Mouse (Mus musculus): ENCODE measurements around the gene Lin28a. TPM values are rescaled to one million over a fixed set of nuclear protein-coding genes. Genes with fewer than 3 reads are reported as not detected.
A peak's percentile ranks its signal among the peaks of the same experiment; 100 is the strongest.

Gene Lin28a
- polyA plus RNA-seq, 1 experiment from 2014 or later: 2.9 TPM

- WGBS: 87% methylated on average over 6 of the region's 6 CpGs
- no peaks in the 10 kb centered on the region for H3K9me3 ChIP-seq (ENCODE audit: control insufficient read depth, low read length)
These were observed 40.3 kb upstream of the Lin28a start for GRCm38 (mm10) chr4:134058908-134059307.

GRCm38 (mm10) chr4:134058166-134058715, 39.6 kb upstream of the Lin28a start:
- no peaks in the 10 kb centered on the region for H3K27me3 ChIP-seq (ENCODE audit: control insufficient read depth, insufficient read depth, low read length)
- H3K4me3 ChIP-seq (ENCODE audit: low read depth, low read length): no peak overlapping the region
- H3K9ac ChIP-seq (ENCODE audit: low read depth, low read length): no peak overlapping the region
- ATAC-seq (ENCODE audit: low FRiP score): no peak
- no peak for DNase-seq (ENCODE audit: low spot score)
- H3K9me3 ChIP-seq (ENCODE audit: control insufficient read depth, low read length): no peaks in the 10 kb centered on the region
- H3K27ac ChIP-seq (ENCODE audit: low read depth, low read length): no peak overlapping the region
- no peaks in the 10 kb centered on the region for H3K36me3 ChIP-seq (ENCODE audit: control insufficient read depth, insufficient read depth, low read length)
- H3K4me2 ChIP-seq (replicated peaks; ENCODE audit: low read depth, low read length): no peak overlapping the region
- WGBS: 29% methylated on average over 14 of the region's 14 CpGs
- H3K4me1 ChIP-seq (replicated peaks; ENCODE audit: control insufficient read depth, insufficient read depth, low read length): no peaks in the 10 kb centered on the region

More at GRCm38 (mm10) chr4:134058908-134059307, 40.3 kb upstream of the Lin28a start:
- Histone ChIP-seq H3K9ac (ENCODE audit: low read depth, low read length) (no peak overlapping the region), H3K4me1 (replicated peaks; ENCODE audit: control insufficient read depth, insufficient read depth, low read length) (no peaks in the 10 kb centered on the region), H3K27ac (ENCODE audit: low read depth, low read length) (no peak overlapping the region), H3K36me3 (ENCODE audit: control insufficient read depth, insufficient read depth, low read length) (no peaks in the 10 kb centered on the region), H3K4me3 (ENCODE audit: low read depth, low read length) (no peak overlapping the region), H3K27me3 (ENCODE audit: control insufficient read depth, insufficient read depth, low read length) (no peaks in the 10 kb centered on the region), H3K4me2 (replicated peaks; ENCODE audit: low read depth, low read length) (no peak overlapping the region)
- DNase-seq (ENCODE audit: low spot score) (no peak), ATAC-seq (ENCODE audit: low FRiP score) (no peak)

GRCm38 (mm10) chr4:134053538-134053937, 34.9 kb upstream of the Lin28a start, which contains the start of gene Zfp683:
Gene Zfp683 (plus strand): TSS chr4:134053838.
- 79% methylated on average over 3 of the region's 3 CpGs for WGBS
- H3K9me3 ChIP-seq (ENCODE audit: control insufficient read depth, low read length): no peaks in the 10 kb centered on the region
- no peaks in the 10 kb centered on the region for H3K36me3 ChIP-seq (ENCODE audit: control insufficient read depth, insufficient read depth, low read length)
- no peak within 1 kb of the TSS for H3K4me2 ChIP-seq (replicated peaks; ENCODE audit: low read depth, low read length)
- no peak within 1 kb of the TSS for H3K9ac ChIP-seq (ENCODE audit: low read depth, low read length)
- no peaks in the 10 kb centered on the region for H3K27me3 ChIP-seq (ENCODE audit: control insufficient read depth, insufficient read depth, low read length)
- H3K27ac ChIP-seq (ENCODE audit: low read depth, low read length): no peak within 1 kb of the TSS
- H3K4me1 ChIP-seq (replicated peaks; ENCODE audit: control insufficient read depth, insufficient read depth, low read length): no peaks in the 10 kb centered on the region
- H3K4me3 ChIP-seq (ENCODE audit: low read depth, low read length): no peak within 1 kb of the TSS
- no peak for DNase-seq (ENCODE audit: low spot score)
- no peak for ATAC-seq (ENCODE audit: low FRiP score)

GRCm38 (mm10) chr4:134052560-134052959, 33.9 kb upstream of the Lin28a start:
- DNase-seq (ENCODE audit: low spot score) (no peak), ATAC-seq (ENCODE audit: low FRiP score) (no peak)
- Histone ChIP-seq H3K9ac (ENCODE audit: low read depth, low read length) (no peak overlapping the region), H3K4me2 (replicated peaks; ENCODE audit: low read depth, low read length) (no peak overlapping the region), H3K27ac (ENCODE audit: low read depth, low read length) (no peak overlapping the region), H3K4me3 (ENCODE audit: low read depth, low read length) (no peak overlapping the region), H3K4me1 (replicated peaks; ENCODE audit: control insufficient read depth, insufficient read depth, low read length) (no peaks in the 10 kb centered on the region), H3K9me3 (ENCODE audit: control insufficient read depth, low read length) (no peaks in the 10 kb centered on the region), H3K27me3 (ENCODE audit: control insufficient read depth, insufficient read depth, low read length) (no peaks in the 10 kb centered on the region), H3K36me3 (ENCODE audit: control insufficient read depth, insufficient read depth, low read length) (no peaks in the 10 kb centered on the region)
- 31% methylated on average over 8 of the region's 8 CpGs for WGBS

GRCm38 (mm10) chr4:134051912-134052311, 33.3 kb upstream of the Lin28a start:
- H3K4me1 ChIP-seq (replicated peaks; ENCODE audit: control insufficient read depth, insufficient read depth, low read length): no peaks in the 10 kb centered on the region
- no peak overlapping the region for H3K4me3 ChIP-seq (ENCODE audit: low read depth, low read length)
- no peak for DNase-seq (ENCODE audit: low spot score)
- H3K9me3 ChIP-seq (ENCODE audit: control insufficient read depth, low read length): no peaks in the 10 kb centered on the region
- H3K36me3 ChIP-seq (ENCODE audit: control insufficient read depth, insufficient read depth, low read length): no peaks in the 10 kb centered on the region
- 88% methylated on average over 5 of the region's 5 CpGs for WGBS
- H3K9ac ChIP-seq (ENCODE audit: low read depth, low read length): no peak overlapping the region
- ATAC-seq (ENCODE audit: low FRiP score): no peak
- no peak overlapping the region for H3K4me2 ChIP-seq (replicated peaks; ENCODE audit: low read depth, low read length)
- no peaks in the 10 kb centered on the region for H3K27me3 ChIP-seq (ENCODE audit: control insufficient read depth, insufficient read depth, low read length)
- no peak overlapping the region for H3K27ac ChIP-seq (ENCODE audit: low read depth, low read length)

- WGBS: 69% methylated on average over 5 of the region's 5 CpGs
These were observed 29.0 kb upstream of the Lin28a start for GRCm38 (mm10) chr4:134047648-134048047.

GRCm38 (mm10) chr4:134043041-134043440, 24.4 kb upstream of the Lin28a start:
- H3K27me3 ChIP-seq (ENCODE audit: control insufficient read depth, insufficient read depth, low read length): no peaks in the 10 kb centered on the region
- no peak overlapping the region for H3K4me2 ChIP-seq (replicated peaks; ENCODE audit: low read depth, low read length)
- no peak for DNase-seq (ENCODE audit: low spot score)
- no peak overlapping the region for H3K4me3 ChIP-seq (ENCODE audit: low read depth, low read length)
- no peak overlapping the region for H3K9ac ChIP-seq (ENCODE audit: low read depth, low read length)
- H3K9me3 ChIP-seq (ENCODE audit: control insufficient read depth, low read length): no peaks in the 10 kb centered on the region
- 73% methylated on average over 2 of the region's 2 CpGs for WGBS
- no peaks in the 10 kb centered on the region for H3K36me3 ChIP-seq (ENCODE audit: control insufficient read depth, insufficient read depth, low read length)
- H3K27ac ChIP-seq (ENCODE audit: low read depth, low read length): no peak overlapping the region
- no peak for ATAC-seq (ENCODE audit: low FRiP score)
- 0 out of 2 replicates have a peak, but pooled peaks cover 2% of the 10 kb centered on the region for H3K4me1 ChIP-seq (replicated peaks; ENCODE audit: control insufficient read depth, insufficient read depth, low read length)

More at GRCm38 (mm10) chr4:134047648-134048047, 29.0 kb upstream of the Lin28a start:
- ATAC-seq (ENCODE audit: low FRiP score): no peak
- H3K9me3 ChIP-seq (ENCODE audit: control insufficient read depth, low read length): no peaks in the 10 kb centered on the region
- no peak for DNase-seq (ENCODE audit: low spot score)
- no peaks in the 10 kb centered on the region for H3K4me1 ChIP-seq (replicated peaks; ENCODE audit: control insufficient read depth, insufficient read depth, low read length)
- no peak overlapping the region for H3K4me2 ChIP-seq (replicated peaks; ENCODE audit: low read depth, low read length)
- no peak overlapping the region for H3K27ac ChIP-seq (ENCODE audit: low read depth, low read length)
- H3K36me3 ChIP-seq (ENCODE audit: control insufficient read depth, insufficient read depth, low read length): no peaks in the 10 kb centered on the region
- H3K9ac ChIP-seq (ENCODE audit: low read depth, low read length): no peak overlapping the region
- H3K4me3 ChIP-seq (ENCODE audit: low read depth, low read length): no peak overlapping the region
- H3K27me3 ChIP-seq (ENCODE audit: control insufficient read depth, insufficient read depth, low read length): no peaks in the 10 kb centered on the region

- 0 out of 2 replicates have a peak overlapping the region, but pooled peaks have one; percentile 30 for H3K27ac ChIP-seq (ENCODE audit: low read depth, low read length)
- no peak overlapping the region for H3K4me2 ChIP-seq (replicated peaks; ENCODE audit: low read depth, low read length)
- 0 out of 2 replicates have a peak overlapping the region, but pooled peaks have one; percentile 4 for H3K9ac ChIP-seq (ENCODE audit: low read depth, low read length)
- DNase-seq (ENCODE audit: low spot score) (peak; percentile 38), ATAC-seq (ENCODE audit: low FRiP score) (no peak)
- WGBS: 65% methylated on average over 9 of the region's 9 CpGs
- H3K4me1 ChIP-seq (replicated peaks; ENCODE audit: control insufficient read depth, insufficient read depth, low read length): 0 out of 2 replicates have a peak, but pooled peaks cover 2% of the 10 kb centered on the region
- no peaks in the 10 kb centered on the region for H3K36me3 ChIP-seq (ENCODE audit: control insufficient read depth, insufficient read depth, low read length)
- no peak overlapping the region for H3K4me3 ChIP-seq (ENCODE audit: low read depth, low read length)
- no peaks in the 10 kb centered on the region for H3K9me3 ChIP-seq (ENCODE audit: control insufficient read depth, low read length)
- no peaks in the 10 kb centered on the region for H3K27me3 ChIP-seq (ENCODE audit: control insufficient read depth, insufficient read depth, low read length)
These were observed 22.9 kb upstream of the Lin28a start for GRCm38 (mm10) chr4:134041317-134042123.
